Mouse (Mus musculus): Measurements from ENCODE around the gene Gm45753.

DNA sequence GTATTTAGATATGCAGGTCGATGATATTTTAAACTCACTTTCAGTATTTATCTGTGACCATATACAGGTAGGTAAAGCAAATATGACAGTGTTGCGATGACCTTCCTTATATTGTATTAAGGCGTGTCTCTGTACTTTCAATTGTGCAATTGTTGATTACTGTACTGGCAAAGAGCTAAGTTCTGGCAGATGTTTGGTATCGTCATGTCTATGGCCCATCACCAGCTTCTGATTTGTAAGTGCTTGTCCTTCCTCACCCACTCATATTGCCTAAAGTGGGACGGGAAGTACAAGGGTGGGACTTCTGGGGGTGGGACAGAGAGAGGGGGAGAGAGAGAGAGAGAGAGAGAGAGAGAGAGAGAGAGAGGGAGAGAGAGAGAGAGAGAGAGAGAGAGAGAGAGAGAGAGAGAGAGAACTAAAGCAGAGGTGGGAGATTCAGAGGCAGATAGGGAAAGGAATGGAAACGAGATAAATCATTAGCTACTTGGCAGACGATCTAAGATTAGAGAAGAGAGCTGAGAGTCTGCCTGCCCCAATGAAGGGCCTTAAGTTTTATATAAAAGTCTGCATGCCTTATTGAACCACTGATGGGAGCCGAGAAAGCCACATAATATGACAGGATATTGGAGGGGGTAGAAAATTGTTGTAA lies 53.9 kb downstream of the Gm45753 start:
- TF ChIP-seq CHD2 (IDR thresholded peaks at IDR 0.05; ENCODE audit: low read depth, low read length) (no peak), HCFC1 (IDR thresholded peaks at IDR 0.05; ENCODE audit: borderline replicate concordance, insufficient read depth, low read length) (no peak), ZC3H11A (IDR thresholded peaks at IDR 0.05; ENCODE audit: borderline replicate concordance, low read depth, low read length) (no peak)

Measured in ES-E14 (cell line).